Mouse (Mus musculus) layer of hippocampus, postnatal 36 days (tissue): ENCODE measurements around the gene Oas1h. TPM values are rescaled to one million over a fixed set of nuclear protein-coding genes. Genes with fewer than 3 reads are reported as not detected.
"Not testable (repeated sequence)": the region's sequence is repeated elsewhere in the genome, so short reads cannot be mapped to it uniquely, and the experiment has no call there.

Experiments
- DNase-seq, 2 experiments: peaks; one replicate each; pipeline ENCODE4 v3.0.0; 2022
- total RNA-seq, 2 experiments: library from RNA; stranded (reverse); gene quantifications; 2 replicates each; pipeline ENCODE4 v1.2.3; 2021

The Oas1h gene
- total RNA-seq, result not detected

GRCm38 (mm10) chr5:120861121-120861520 lies at the start of gene Oas1h:
Oas1h (plus strand) TSS chr5:120861421.
- DNase-seq, result no peak

- peak; percentile 55 to 67 for DNase-seq
Observed at GRCm38 (mm10) chr5:120811951-120812819, 49.0 kb upstream of the Oas1h start, which contains the start of gene Oas1c. Oas1c (minus strand) TSS chr5:120812514.

- DNase-seq, result no peak
Observed at GRCm38 (mm10) chr5:120813023-120813422, 48.2 kb upstream of the Oas1h start.

GRCm38 (mm10) chr5:120815949-120816348 lies 45.3 kb upstream of the Oas1h start:
- no peak for DNase-seq

- DNase-seq, result no peak
Observed at GRCm38 (mm10) chr5:120818999-120819398, 42.2 kb upstream of the Oas1h start.

GRCm38 (mm10) chr5:120831031-120831430 lies 30.2 kb upstream of the Oas1h start:
- no peak for DNase-seq

GRCm38 (mm10) chr5:120833335-120834280 lies 27.6 kb upstream of the Oas1h start:
- no peak for DNase-seq

- DNase-seq, result no peak
Observed at GRCm38 (mm10) chr5:120836731-120837585, 24.3 kb upstream of the Oas1h start.

GRCm38 (mm10) chr5:120844713-120845112 lies 16.5 kb upstream of the Oas1h start:
- DNase-seq, result no peak

GRCm38 (mm10) chr5:120847067-120847466 lies 14.2 kb upstream of the Oas1h start, which contains the start of gene Oas1f:
Oas1f (plus strand) TSS chr5:120847367.
- DNase-seq, result no peak

- DNase-seq, result peak in 1 of 2 experiments; percentile 15
Observed at GRCm38 (mm10) chr5:120849601-120850136, 11.6 kb upstream of the Oas1h start.

GRCm38 (mm10) chr5:120859241-120859640 lies 2.0 kb upstream of the Oas1h start:
- DNase-seq, result peak; percentile 21 to 23

GRCm38 (mm10) chr5:120865336-120865860 lies 4.2 kb downstream of the Oas1h start:
- DNase-seq, result no peak

- DNase-seq, result no peak
Observed at GRCm38 (mm10) chr5:120869436-120870015, 8.3 kb downstream of the Oas1h start.

GRCm38 (mm10) chr5:120870081-120870480 lies 8.9 kb downstream of the Oas1h start:
- no peak for DNase-seq

GRCm38 (mm10) chr5:120870782-120871181 lies 9.6 kb downstream of the Oas1h start:
- no peak for DNase-seq

GRCm38 (mm10) chr5:120871469-120871868 lies 10.2 kb downstream of the Oas1h start:
- no peak for DNase-seq

- DNase-seq, result not testable (repeated sequence)
Observed at GRCm38 (mm10) chr5:120876839-120877238, 15.6 kb downstream of the Oas1h start.

- not testable (repeated sequence) for DNase-seq
Observed at GRCm38 (mm10) chr5:120877407-120877806, 16.2 kb downstream of the Oas1h start.

- DNase-seq, result not testable (repeated sequence)
Observed at GRCm38 (mm10) chr5:120878803-120879202, 17.6 kb downstream of the Oas1h start.

- DNase-seq, result not testable (repeated sequence)
Observed at GRCm38 (mm10) chr5:120881681-120882080, 20.5 kb downstream of the Oas1h start.
